Mouse (Mus musculus) bone marrow, adult 2 months (tissue): ENCODE results near the gene Rexo2.

Experiments used
- CTCF ChIP-seq: fragments of 200-500 bp; IDR thresholded peaks from 2 replicates; pipeline ENCODE4 v1.5.1; 2011; ENCODE audit warnings: low read length, control low read depth; ENCODE audit not compliant: control insufficient read depth, insufficient read depth
- POLR2A ChIP-seq: fragments of 200-500 bp; IDR thresholded peaks from 2 replicates; pipeline ENCODE4 v1.6.1; 2011; ENCODE audit warnings: low read depth, mild to moderate bottlenecking, control low read depth, low read length, borderline replicate concordance; ENCODE audit not compliant: control insufficient read depth

DNA sequence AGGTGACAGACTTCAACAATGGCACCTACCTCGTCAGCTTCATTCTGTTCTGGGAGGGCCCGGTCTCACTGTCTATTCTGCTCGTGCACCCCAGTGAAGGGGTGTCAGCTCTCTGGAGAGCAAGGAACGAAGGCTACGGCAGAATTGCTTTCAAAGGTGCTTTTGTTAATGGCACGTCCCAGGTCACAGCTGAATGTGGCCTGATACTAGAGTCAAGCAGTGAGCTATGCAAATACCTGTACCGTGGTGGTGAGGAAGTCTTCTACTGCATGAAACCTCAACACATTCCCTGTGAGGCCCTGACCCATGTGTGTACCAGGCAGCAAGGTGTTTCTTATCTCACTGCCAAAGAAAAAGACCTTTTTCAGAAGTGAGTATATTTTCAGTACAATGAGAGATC lies 60.0 kb downstream of the Rexo2 start:
- TF ChIP-seq CTCF (no peak), POLR2A (no peak)
